Mouse (Mus musculus) liver, embryonic 14.5 days (tissue): Measurements from ENCODE around the gene Fbxw7.

ENCODE experiments used
- CTCF ChIP-seq: IDR thresholded peaks from 2 replicates; pipeline ENCODE4 v1.5.1; 2016; ENCODE audit warnings: antibody characterized with exemption, low read depth, control low read depth
- EP300 ChIP-seq: IDR thresholded peaks from 2 replicates; pipeline ENCODE4 v1.6.1; 2016; ENCODE audit warnings: antibody characterized with exemption, low read depth

DNA sequence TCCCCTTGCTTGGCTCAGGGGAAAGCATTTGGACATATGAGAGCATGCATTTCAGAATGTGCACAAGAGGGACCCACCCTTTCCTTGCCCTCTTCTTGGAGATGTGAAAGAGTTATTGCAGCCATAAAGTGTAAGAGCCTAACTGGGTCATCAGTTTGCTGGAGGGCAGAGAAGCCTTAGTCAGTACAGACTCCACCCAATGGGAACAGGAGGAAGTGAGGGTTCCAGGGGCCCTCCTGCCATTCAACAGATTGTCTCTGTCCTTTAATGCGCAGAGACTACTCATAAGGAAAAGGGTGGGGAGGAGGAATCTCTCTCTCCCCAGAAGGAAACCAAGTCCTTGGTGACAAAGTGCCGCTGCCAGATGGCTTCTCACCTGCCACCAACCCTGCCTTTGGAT lies 190.2 kb downstream of the Fbxw7 start:
- TF ChIP-seq CTCF (no peak), EP300 (no peak)
